Mouse (Mus musculus): ENCODE results near the gene Rpl24. TPM values are rescaled to one million over a fixed set of nuclear protein-coding genes. Genes with fewer than 3 reads are reported as not detected.

The Rpl24 gene
- polyA plus RNA-seq, 1 experiment from 2014 or later: 529 TPM

Other genes starting within 250 kb of the Rpl24 start
- gene Nfkbiz, start 127.4 kb upstream of the Rpl24 start, polyA plus RNA-seq (2014; fragmentation: Nextera tagmentation; extraction: Ambion mirVana): 1.8 and 2.2 TPM in 2 replicates
- gene Nxpe3, start 71.0 kb upstream of the Rpl24 start, polyA plus RNA-seq (2014; fragmentation: Nextera tagmentation; extraction: Ambion mirVana): 1.3 TPM in 2 replicates
- gene Cep97, start 31.4 kb upstream of the Rpl24 start, polyA plus RNA-seq (2014; fragmentation: Nextera tagmentation; extraction: Ambion mirVana): 18.4 and 18.9 TPM in 2 replicates
- 26.5 and 30.6 TPM in 2 replicates for gene Zbtb11, start 7.6 kb downstream of the Rpl24 start, polyA plus RNA-seq (2014; fragmentation: Nextera tagmentation; extraction: Ambion mirVana)
- 197 and 228 TPM in 2 replicates for gene Pcnp, start 63.5 kb downstream of the Rpl24 start, polyA plus RNA-seq (2014; fragmentation: Nextera tagmentation; extraction: Ambion mirVana)
- 21.5 and 23.8 TPM in 2 replicates for gene Trmt10c, start 71.5 kb downstream of the Rpl24 start, polyA plus RNA-seq (2014; fragmentation: Nextera tagmentation; extraction: Ambion mirVana)
- 62.4 and 73.6 TPM in 2 replicates for gene Senp7, start 82.1 kb downstream of the Rpl24 start, polyA plus RNA-seq (2014; fragmentation: Nextera tagmentation; extraction: Ambion mirVana)
- gene Impg2, start 238.0 kb downstream of the Rpl24 start, polyA plus RNA-seq (2014; fragmentation: Nextera tagmentation; extraction: Ambion mirVana): 0.31 and 0.36 TPM in 2 replicates

Measured in neural tube, embryonic 14.5 days (tissue).